Mouse (Mus musculus) lung, embryonic 14.5 days (tissue): ENCODE measurements around the gene D17Wsu92e. TPM values are rescaled to one million over a fixed set of nuclear protein-coding genes. Genes with fewer than 3 reads are reported as not detected.

Experiments used
- ATAC-seq: fragments of 200-750 bp; cut with Nextera tagmentation; 2 replicates; pipeline ENCODE4 v1.8.0; 2017; ENCODE audit warnings: mild to moderate bottlenecking, moderate TSS enrichment, moderate library complexity; ENCODE audit not compliant: insufficient read depth
- DNase-seq: peaks from one replicate; pipeline ENCODE4 v3.0.0-alpha.2; 2015
- H3K27ac ChIP-seq: fragments of 300-500 bp; sonication (generic); 2 replicates; pipeline ENCODE4 v1.5.1; 2014; ENCODE audit warnings: low read depth, mild to moderate bottlenecking, moderate library complexity
- H3K27me3 ChIP-seq: fragments of 300-500 bp; sonication (generic); 2 replicates; pipeline ENCODE4 v1.6.1; 2014; ENCODE audit warnings: low read length, control low read depth; ENCODE audit not compliant: insufficient read depth
- H3K36me3 ChIP-seq: fragments of 300-500 bp; sonication (generic); 2 replicates; pipeline ENCODE4 v1.6.1; 2014; ENCODE audit warnings: control low read depth; ENCODE audit not compliant: insufficient read depth
- H3K4me1 ChIP-seq: fragments of 300-500 bp; sonication (generic); 2 replicates; pipeline ENCODE4 v1.6.1; 2014; ENCODE audit warnings: antibody characterized with exemption, control low read depth; ENCODE audit not compliant: insufficient read depth
- H3K4me2 ChIP-seq: fragments of 300-500 bp; sonication (generic); 2 replicates; pipeline ENCODE4 v1.6.1; 2014; ENCODE audit warnings: mild to moderate bottlenecking
- H3K4me3 ChIP-seq: fragments of 300-500 bp; sonication (generic); 2 replicates; pipeline ENCODE4 v1.5.1; 2014; ENCODE audit warnings: low read depth, low read length
- H3K9ac ChIP-seq: fragments of 300-500 bp; sonication (generic); 2 replicates; pipeline ENCODE4 v1.6.1; 2014
- H3K9me3 ChIP-seq: fragments of 300-500 bp; sonication (generic); 2 replicates; pipeline ENCODE4 v1.6.1; 2016; ENCODE audit warnings: low read depth, low read length, control low read depth
- CTCF ChIP-seq: IDR thresholded peaks from 2 replicates; pipeline ENCODE4 v1.5.1; 2016; ENCODE audit warnings: antibody characterized with exemption, low read depth
- WGBS: fragments of 180-500 bp; shearing (Covaris S2); extraction: QIAGEN DNeasy Blood & Tissue Kit; methylation state at CpG from one replicate; pipeline ENCODE4 v1.1.7; 2014; 5-methylcytosine and 5-hydroxymethylcytosine counted together
- polyA plus RNA-seq: library from polyadenylated mRNA; unstranded; fragments of >200 nt; fragmentation: Nextera tagmentation; extraction: Ambion mirVana; gene quantifications from 2 replicates; pipeline ENCODE4 v1.2.1, GENCODE M21; 2014

The D17Wsu92e gene
- polyA plus RNA-seq, 1 experiment from 2014 or later: 20.3 TPM

DNA sequence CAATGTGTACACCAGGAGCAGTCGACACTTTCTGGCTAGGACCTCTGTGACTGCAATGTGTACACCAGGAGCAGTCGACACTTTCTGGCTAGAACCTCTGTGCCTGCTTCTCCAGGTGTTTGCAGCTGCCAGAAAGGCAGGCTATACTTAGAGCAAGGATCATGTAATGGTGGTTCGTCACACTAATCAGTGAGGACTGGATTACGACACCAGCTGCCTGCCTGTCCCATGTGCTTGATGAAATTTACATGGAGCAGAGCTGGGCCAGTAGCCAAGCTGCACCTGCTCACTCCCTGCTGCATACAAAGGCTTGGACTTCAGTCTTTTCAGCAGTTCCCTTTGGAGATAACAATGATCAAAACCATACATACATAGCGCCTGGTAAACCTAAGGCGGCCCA is 23.7 kb downstream of the D17Wsu92e start:
- no peaks in the 10 kb centered on the region for H3K27me3 ChIP-seq
- DNase-seq (peak; percentile 55), ATAC-seq (0 out of 2 replicates have a peak, but pooled peaks have one; percentile 29)
- 51% methylated on average over 6 of the region's 6 CpGs for WGBS
- peak overlapping the region; percentile 77 for H3K27ac ChIP-seq
- no peak for TF ChIP-seq CTCF
- H3K4me1 ChIP-seq: peaks cover 22% of the 10 kb centered on the region
- no peak overlapping the region for H3K4me3 ChIP-seq
- H3K9me3 ChIP-seq: no peaks in the 10 kb centered on the region
- no peak overlapping the region for H3K9ac ChIP-seq
- H3K36me3 ChIP-seq: peaks cover 8% of the 10 kb centered on the region
- H3K4me2 ChIP-seq: peak overlapping the region; percentile 43

GRCm38 (mm10) chr17:27793144-27793543 is 27.3 kb downstream of the D17Wsu92e start:
- Histone ChIP-seq H3K4me3 (no peak overlapping the region), H3K36me3 (peaks cover 12% of the 10 kb centered on the region), H3K9me3 (no peaks in the 10 kb centered on the region), H3K27me3 (no peaks in the 10 kb centered on the region), H3K4me1 (peaks cover 18% of the 10 kb centered on the region), H3K9ac (no peak overlapping the region), H3K4me2 (no peak overlapping the region), H3K27ac (no peak overlapping the region)
- 69% methylated on average over 6 of the region's 6 CpGs for WGBS
- ATAC-seq (no peak), DNase-seq (no peak)
- no peak for TF ChIP-seq CTCF

- H3K4me1 ChIP-seq: peaks cover 12% of the 10 kb centered on the region; the same call in 1 of the 2 replicates
- WGBS: 59% methylated on average over 4 of the region's 4 CpGs
- H3K36me3 ChIP-seq: peaks cover 12% of the 10 kb centered on the region
- ATAC-seq (no peak), DNase-seq (no peak)
- H3K4me2 ChIP-seq: no peak overlapping the region
- TF ChIP-seq CTCF: no peak
- no peak overlapping the region for H3K4me3 ChIP-seq
- H3K9me3 ChIP-seq: no peaks in the 10 kb centered on the region
- H3K27ac ChIP-seq: no peak overlapping the region
- H3K27me3 ChIP-seq: no peaks in the 10 kb centered on the region
- H3K9ac ChIP-seq: no peak overlapping the region
Measured at GRCm38 (mm10) chr17:27792516-27792915, 27.9 kb downstream of the D17Wsu92e start.

GRCm38 (mm10) chr17:27791556-27791955 is 28.9 kb downstream of the D17Wsu92e start:
- Histone ChIP-seq H3K9ac (no peak overlapping the region), H3K9me3 (no peaks in the 10 kb centered on the region), H3K4me1 (peaks cover 2% of the 10 kb centered on the region; the same call in 1 of the 2 replicates), H3K27me3 (no peaks in the 10 kb centered on the region), H3K36me3 (peaks cover 15% of the 10 kb centered on the region), H3K27ac (no peak overlapping the region), H3K4me2 (no peak overlapping the region), H3K4me3 (no peak overlapping the region)
- TF ChIP-seq CTCF: no peak
- no peak for DNase-seq
- 71% methylated on average over 2 of the region's 2 CpGs for WGBS
- ATAC-seq: no peak

- TF ChIP-seq CTCF: no peak
- H3K9me3 ChIP-seq: no peaks in the 10 kb centered on the region
- DNase-seq (no peak), ATAC-seq (no peak)
- no peak overlapping the region for H3K9ac ChIP-seq
- H3K27me3 ChIP-seq: no peaks in the 10 kb centered on the region
- H3K4me3 ChIP-seq: no peak overlapping the region
- 75% methylated on average over 2 of the region's 2 CpGs for WGBS
- no peaks in the 10 kb centered on the region for H3K4me1 ChIP-seq
- H3K36me3 ChIP-seq: peaks cover 18% of the 10 kb centered on the region
- no peak overlapping the region for H3K4me2 ChIP-seq
- H3K27ac ChIP-seq: no peak overlapping the region
Measured at GRCm38 (mm10) chr17:27790976-27791375, 29.5 kb downstream of the D17Wsu92e start.

DNA sequence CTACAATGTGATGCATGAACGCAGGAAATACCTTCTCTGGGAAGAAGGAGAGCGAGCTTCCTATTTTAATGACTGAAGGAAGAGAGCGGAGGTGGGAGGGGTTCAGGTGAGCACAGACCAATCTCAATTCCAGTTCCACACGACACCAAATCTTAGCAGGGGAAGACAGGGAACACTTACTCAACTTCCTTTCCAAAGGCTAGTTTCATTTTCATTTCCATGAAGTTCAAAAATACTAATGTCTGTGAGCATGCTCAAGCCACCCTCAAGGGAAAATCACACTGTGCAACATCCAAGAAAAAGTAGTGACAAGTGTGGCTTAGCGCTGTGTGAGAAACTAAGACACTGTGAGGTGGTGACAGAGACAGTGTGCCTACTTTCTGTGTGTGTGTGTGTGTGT is 30.4 kb downstream of the D17Wsu92e start:
- 90% methylated on average over 5 of the region's 5 CpGs for WGBS
- no peak for DNase-seq
- H3K9me3 ChIP-seq: no peaks in the 10 kb centered on the region

DNA sequence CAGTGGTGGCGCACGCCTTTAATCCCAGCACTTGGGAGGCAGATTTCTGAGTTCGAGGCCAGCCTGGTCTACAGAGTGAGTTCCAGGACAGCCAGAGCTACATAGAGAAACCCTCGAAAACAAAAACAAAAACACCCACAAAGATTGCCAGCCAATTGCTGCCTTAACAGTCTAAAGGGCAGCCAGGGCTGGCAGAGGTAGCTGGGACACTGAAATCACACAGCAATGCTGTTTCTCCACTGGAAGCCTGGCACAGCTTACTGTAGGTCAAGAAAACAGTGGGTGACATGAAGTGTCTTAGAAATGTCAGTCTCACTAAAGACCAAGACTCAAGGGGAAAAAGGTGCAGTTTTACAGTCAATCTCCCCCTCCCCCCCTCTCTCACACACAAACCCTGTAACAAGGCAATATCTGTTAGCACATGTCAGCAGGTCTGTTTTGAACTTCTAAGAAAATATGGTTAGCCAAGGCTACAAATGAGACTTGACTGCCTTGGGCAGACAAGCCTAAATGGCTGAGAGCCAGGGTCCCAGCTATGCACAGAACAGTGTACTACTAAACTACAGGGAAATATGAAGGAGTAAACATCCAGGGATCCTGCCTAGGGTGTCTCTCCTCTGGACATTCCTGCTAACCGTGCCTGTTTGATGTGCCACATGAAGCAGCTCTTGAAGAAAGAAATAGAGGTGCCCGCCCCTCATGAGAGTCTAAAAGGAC is 31.8 kb downstream of the D17Wsu92e start:
- no peaks in the 10 kb centered on the region for H3K4me1 ChIP-seq
- H3K36me3 ChIP-seq: peaks cover 39% of the 10 kb centered on the region
- 86% methylated on average over 6 of the region's 6 CpGs for WGBS
- no peak overlapping the region for H3K27ac ChIP-seq
- ATAC-seq: no peak
- no peak for TF ChIP-seq CTCF
- no peak overlapping the region for H3K4me3 ChIP-seq
- H3K9ac ChIP-seq: no peak overlapping the region
- no peak overlapping the region for H3K4me2 ChIP-seq
- H3K9me3 ChIP-seq: no peaks in the 10 kb centered on the region
- no peak for DNase-seq
- H3K27me3 ChIP-seq: no peaks in the 10 kb centered on the region

More for the DNA sequence above, 30.4 kb downstream of the D17Wsu92e start:
- H3K27me3 ChIP-seq: no peaks in the 10 kb centered on the region
- no peak overlapping the region for H3K27ac ChIP-seq
- no peak for ATAC-seq
- peaks cover 28% of the 10 kb centered on the region for H3K36me3 ChIP-seq
- no peak overlapping the region for H3K4me3 ChIP-seq
- no peak for TF ChIP-seq CTCF
- no peak overlapping the region for H3K4me2 ChIP-seq
- H3K9ac ChIP-seq: no peak overlapping the region
- no peaks in the 10 kb centered on the region for H3K4me1 ChIP-seq
